Mouse (Mus musculus): Measurements from ENCODE around the gene Snrnp27. TPM values are rescaled to one million over a fixed set of nuclear protein-coding genes. Genes with fewer than 3 reads are reported as not detected.

Gene Snrnp27
- polyA plus RNA-seq, 1 experiment: 14.0 TPM

- Histone ChIP-seq H3K27me3 (ENCODE audit: control insufficient read depth, insufficient read depth, low read length) (no peaks in the 10 kb centered on the region), H3K36me3 (ENCODE audit: control insufficient read depth, insufficient read depth, low read length) (no peaks in the 10 kb centered on the region), H3K27ac (ENCODE audit: control insufficient read depth, insufficient read depth, low read length) (no peak overlapping the region), H3K4me3 (ENCODE audit: control insufficient read depth, insufficient read depth, low read length) (no peak overlapping the region), H3K4me1 (replicated peaks; ENCODE audit: control insufficient read depth, insufficient read depth, low read length) (peaks cover 13% of the 10 kb centered on the region)
- DNase-seq: no peak
- WGBS: 94% methylated on average over 8 of the region's 8 CpGs
- no peak for TF ChIP-seq CTCF (IDR thresholded peaks at IDR 0.05; ENCODE audit: borderline replicate concordance, control insufficient read depth, extremely low read depth, insufficient read depth, low read length, poor library complexity)
- TF ChIP-seq POLR2A (IDR thresholded peaks at IDR 0.05; ENCODE audit: control insufficient read depth, extremely low read depth, insufficient read depth, low read length, poor library complexity): no peak
Observed at GRCm38 (mm10) chr6:86640776-86641175, 43.5 kb downstream of the Snrnp27 start.

DNA sequence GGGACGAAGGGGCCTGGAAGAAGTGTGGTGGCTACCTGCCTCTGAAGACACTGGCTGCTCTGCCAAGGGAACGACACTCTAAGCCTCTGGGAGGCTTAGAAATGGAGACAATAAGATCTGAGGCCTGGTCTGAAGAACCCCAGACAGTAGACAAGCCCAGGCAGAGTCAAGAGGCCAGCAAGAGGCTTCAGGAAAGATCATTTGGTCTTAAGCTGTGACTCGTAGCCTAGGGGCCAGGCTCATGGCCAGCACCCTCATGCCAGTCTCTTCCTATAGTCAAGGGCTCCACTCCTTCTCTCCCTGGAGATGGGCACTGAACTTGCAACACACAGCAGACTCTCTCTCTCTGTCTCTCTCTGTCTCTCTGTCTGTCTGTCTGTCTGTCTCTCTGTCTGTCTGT is 44.2 kb downstream of the Snrnp27 start:
- no peak overlapping the region for H3K27ac ChIP-seq (ENCODE audit: control insufficient read depth, insufficient read depth, low read length)
- H3K36me3 ChIP-seq (ENCODE audit: control insufficient read depth, insufficient read depth, low read length): no peaks in the 10 kb centered on the region
- no peak overlapping the region for H3K4me3 ChIP-seq (ENCODE audit: control insufficient read depth, insufficient read depth, low read length)
- no peaks in the 10 kb centered on the region for H3K27me3 ChIP-seq (ENCODE audit: control insufficient read depth, insufficient read depth, low read length)
- DNase-seq: no peak
- 90% methylated on average over 3 of the region's 3 CpGs for WGBS
- TF ChIP-seq CTCF (IDR thresholded peaks at IDR 0.05; ENCODE audit: borderline replicate concordance, control insufficient read depth, extremely low read depth, insufficient read depth, low read length, poor library complexity) (no peak), POLR2A (IDR thresholded peaks at IDR 0.05; ENCODE audit: control insufficient read depth, extremely low read depth, insufficient read depth, low read length, poor library complexity) (no peak)
- peaks cover 8% of the 10 kb centered on the region for H3K4me1 ChIP-seq (replicated peaks; ENCODE audit: control insufficient read depth, insufficient read depth, low read length)

DNA sequence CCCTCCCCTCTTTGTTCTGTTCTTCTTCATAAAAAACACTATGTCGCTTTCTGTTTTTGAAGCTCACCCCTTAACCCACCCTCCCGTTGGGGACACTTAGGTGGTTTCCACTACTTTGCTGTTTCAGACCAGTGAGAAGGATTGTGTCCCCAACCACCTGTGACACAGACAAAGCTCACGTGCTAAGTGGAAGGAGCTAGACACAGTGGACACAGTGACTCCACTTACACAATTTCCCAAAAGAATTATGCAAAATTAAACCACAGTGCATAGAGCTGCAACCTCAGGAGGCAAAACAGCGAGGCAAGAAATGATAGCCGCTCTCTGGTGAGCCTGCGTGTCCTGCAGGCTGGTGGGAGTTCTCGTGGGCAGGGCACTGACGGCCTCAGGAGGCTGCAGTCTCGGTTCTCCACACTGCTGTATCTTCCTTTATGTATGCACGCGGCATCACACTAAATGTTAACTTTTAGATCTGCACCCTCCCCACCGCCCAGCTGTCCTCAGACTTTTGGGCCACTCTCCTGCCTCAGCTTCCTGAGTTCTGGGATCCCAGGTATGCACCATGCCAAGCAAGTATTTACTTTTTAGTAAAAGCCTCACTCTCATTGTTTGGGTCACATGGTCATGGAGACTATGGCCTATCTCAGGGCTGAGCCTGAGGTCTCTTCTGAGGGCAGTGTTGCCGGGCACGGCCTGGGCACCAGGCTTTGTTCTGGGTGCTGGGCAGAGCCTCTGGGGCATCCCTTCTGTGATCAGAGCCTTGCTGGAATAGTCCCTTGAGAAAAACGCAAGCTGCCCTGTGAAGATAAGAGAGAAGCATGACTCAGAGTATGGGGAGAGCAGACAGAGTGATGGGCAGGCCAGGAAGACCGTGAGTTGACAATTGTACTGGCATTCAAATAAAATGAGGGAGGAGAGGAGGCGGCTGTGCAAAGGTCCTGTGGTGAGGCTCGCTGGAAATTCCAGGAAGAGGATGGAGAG is 44.9 kb downstream of the Snrnp27 start:
- Histone ChIP-seq H3K4me1 (replicated peaks; ENCODE audit: control insufficient read depth, insufficient read depth, low read length) (peaks cover 3% of the 10 kb centered on the region), H3K4me3 (ENCODE audit: control insufficient read depth, insufficient read depth, low read length) (no peak overlapping the region), H3K27ac (ENCODE audit: control insufficient read depth, insufficient read depth, low read length) (no peak overlapping the region), H3K27me3 (ENCODE audit: control insufficient read depth, insufficient read depth, low read length) (no peaks in the 10 kb centered on the region), H3K36me3 (ENCODE audit: control insufficient read depth, insufficient read depth, low read length) (no peaks in the 10 kb centered on the region)
- TF ChIP-seq POLR2A (IDR thresholded peaks at IDR 0.05; ENCODE audit: control insufficient read depth, extremely low read depth, insufficient read depth, low read length, poor library complexity) (no peak), CTCF (IDR thresholded peaks at IDR 0.05; ENCODE audit: borderline replicate concordance, control insufficient read depth, extremely low read depth, insufficient read depth, low read length, poor library complexity) (no peak)
- 85% methylated on average over 18 of the region's 18 CpGs for WGBS
- no peak for DNase-seq

GRCm38 (mm10) chr6:86638434-86638833 is 45.9 kb downstream of the Snrnp27 start:
- Histone ChIP-seq H3K27ac (ENCODE audit: control insufficient read depth, insufficient read depth, low read length) (no peak overlapping the region), H3K4me1 (replicated peaks; ENCODE audit: control insufficient read depth, insufficient read depth, low read length) (no peaks in the 10 kb centered on the region), H3K4me3 (ENCODE audit: control insufficient read depth, insufficient read depth, low read length) (no peak overlapping the region), H3K36me3 (ENCODE audit: control insufficient read depth, insufficient read depth, low read length) (no peaks in the 10 kb centered on the region), H3K27me3 (ENCODE audit: control insufficient read depth, insufficient read depth, low read length) (no peaks in the 10 kb centered on the region)
- DNase-seq: no peak
- WGBS: 76% methylated on average over 2 of the region's 2 CpGs
- TF ChIP-seq POLR2A (IDR thresholded peaks at IDR 0.05; ENCODE audit: control insufficient read depth, extremely low read depth, insufficient read depth, low read length, poor library complexity) (no peak), CTCF (IDR thresholded peaks at IDR 0.05; ENCODE audit: borderline replicate concordance, control insufficient read depth, extremely low read depth, insufficient read depth, low read length, poor library complexity) (no peak)

GRCm38 (mm10) chr6:86637860-86638259 is 46.5 kb downstream of the Snrnp27 start:
- 98% methylated on average over 2 of the region's 2 CpGs for WGBS
- no peak for DNase-seq
- no peak overlapping the region for H3K27ac ChIP-seq (ENCODE audit: control insufficient read depth, insufficient read depth, low read length)
- TF ChIP-seq CTCF (IDR thresholded peaks at IDR 0.05; ENCODE audit: borderline replicate concordance, control insufficient read depth, extremely low read depth, insufficient read depth, low read length, poor library complexity) (no peak), POLR2A (IDR thresholded peaks at IDR 0.05; ENCODE audit: control insufficient read depth, extremely low read depth, insufficient read depth, low read length, poor library complexity) (no peak)
- no peak overlapping the region for H3K4me3 ChIP-seq (ENCODE audit: control insufficient read depth, insufficient read depth, low read length)
- no peaks in the 10 kb centered on the region for H3K4me1 ChIP-seq (replicated peaks; ENCODE audit: control insufficient read depth, insufficient read depth, low read length)
- H3K36me3 ChIP-seq (ENCODE audit: control insufficient read depth, insufficient read depth, low read length): no peaks in the 10 kb centered on the region
- H3K27me3 ChIP-seq (ENCODE audit: control insufficient read depth, insufficient read depth, low read length): no peaks in the 10 kb centered on the region

- 67% methylated on average over 4 of the region's 4 CpGs for WGBS
- no peak overlapping the region for H3K27ac ChIP-seq (ENCODE audit: control insufficient read depth, insufficient read depth, low read length)
- H3K4me1 ChIP-seq (replicated peaks; ENCODE audit: control insufficient read depth, insufficient read depth, low read length): no peaks in the 10 kb centered on the region
Observed at GRCm38 (mm10) chr6:86637171-86637835, 47.0 kb downstream of the Snrnp27 start.

More at GRCm38 (mm10) chr6:86637171-86637835, 47.0 kb downstream of the Snrnp27 start:
- Histone ChIP-seq H3K36me3 (ENCODE audit: control insufficient read depth, insufficient read depth, low read length) (no peaks in the 10 kb centered on the region), H3K27me3 (ENCODE audit: control insufficient read depth, insufficient read depth, low read length) (no peaks in the 10 kb centered on the region), H3K4me3 (ENCODE audit: control insufficient read depth, insufficient read depth, low read length) (no peak overlapping the region)
- TF ChIP-seq POLR2A (IDR thresholded peaks at IDR 0.05; ENCODE audit: control insufficient read depth, extremely low read depth, insufficient read depth, low read length, poor library complexity) (no peak), CTCF (IDR thresholded peaks at IDR 0.05; ENCODE audit: borderline replicate concordance, control insufficient read depth, extremely low read depth, insufficient read depth, low read length, poor library complexity) (no peak)
- no peak for DNase-seq

Data from thymus, adult 2 months (tissue).